Mouse (Mus musculus) erythroblast, adult 5-6 weeks (primary cell): Measurements from ENCODE around the gene Esp38. TPM values are rescaled to one million over a fixed set of nuclear protein-coding genes. Genes with fewer than 3 reads are reported as not detected.
"Not testable (repeated sequence)": the region's sequence is repeated elsewhere in the genome, so short reads cannot be mapped to it uniquely, and the experiment has no call there.

Experiments used
- ATAC-seq: replicated peaks from 2 replicates; pipeline ENCODE4 v1.8.0; 2016; ENCODE audit warnings: moderate number of reproducible peaks, mild to moderate bottlenecking, moderate TSS enrichment, inconsistent platforms; ENCODE audit not compliant: poor library complexity, low FRiP score, severe bottlenecking
- total RNA-seq, 2 experiments: library from RNA; stranded (forward) in 1 of 2; stranded (reverse) in 1 of 2; fragments of 150-400 nt in 1 of 2; fragments of 200-764, 138-1000 nt in 1 of 2; gene quantifications; 2 replicates each; pipeline versions ENCODE4 v1.2.3 to v1.2.4; 2015 to 2017; ENCODE audit warnings: low replicate concordance in 2 of 2

Esp38 gene
- not detected in 2 replicates for total RNA-seq (2015; ENCODE audit: low replicate concordance)
- total RNA-seq (2017; ENCODE audit: low replicate concordance): not detected in 2 replicates

GRCm38 (mm10) chr17:39950220-39950619 lies at the start of gene Esp38:
Gene Esp38 (plus strand): TSS chr17:39950520.
- no peak for ATAC-seq

- not testable (repeated sequence) for ATAC-seq
These were observed 47.3 kb upstream of the Esp38 start for GRCm38 (mm10) chr17:39902928-39903545.

Other genes with a start within 250 kb of the Esp38 start
- gene AC192777.2, start 144.9 kb downstream of the Esp38 start, total RNA-seq (2015; ENCODE audit: low replicate concordance): not detected in 2 replicates
- not detected in 2 replicates for gene AC192777.2, start 144.9 kb downstream of the Esp38 start, total RNA-seq (2017; ENCODE audit: low replicate concordance)